Mouse (Mus musculus) retina, embryonic 14.5 days (tissue): ENCODE data around the gene Olfr1413.

Experiments
- DNase-seq: peaks from one replicate; pipeline ENCODE4 v3.0.0-alpha.2; 2015; ENCODE audit warnings: low spot score

Olfr1413 gene

DNA sequence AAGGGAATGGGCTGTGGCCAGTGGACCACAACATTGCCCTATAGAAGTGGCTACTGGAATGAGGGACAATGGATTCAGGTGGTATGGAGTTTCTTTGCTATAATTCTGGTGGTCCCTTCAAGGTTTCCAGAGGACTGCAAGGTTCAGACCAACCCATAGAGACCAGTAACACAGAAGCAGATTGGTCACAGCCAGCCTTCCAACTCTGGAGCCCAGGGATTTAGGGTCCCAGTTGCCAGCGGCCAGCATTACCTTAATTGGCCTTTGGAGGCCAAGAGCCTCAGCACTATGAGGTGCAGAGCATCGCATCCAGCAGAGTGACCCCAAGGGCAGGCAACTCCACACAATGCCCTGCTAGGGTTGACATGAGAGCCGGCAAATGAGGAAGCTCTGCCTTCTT is at the start of gene Olfr1413:
TSS of gene Olfr1413 (plus strand) at position 301 of the 400 bp plus-strand sequence.
- DNase-seq = no peak

DNA sequence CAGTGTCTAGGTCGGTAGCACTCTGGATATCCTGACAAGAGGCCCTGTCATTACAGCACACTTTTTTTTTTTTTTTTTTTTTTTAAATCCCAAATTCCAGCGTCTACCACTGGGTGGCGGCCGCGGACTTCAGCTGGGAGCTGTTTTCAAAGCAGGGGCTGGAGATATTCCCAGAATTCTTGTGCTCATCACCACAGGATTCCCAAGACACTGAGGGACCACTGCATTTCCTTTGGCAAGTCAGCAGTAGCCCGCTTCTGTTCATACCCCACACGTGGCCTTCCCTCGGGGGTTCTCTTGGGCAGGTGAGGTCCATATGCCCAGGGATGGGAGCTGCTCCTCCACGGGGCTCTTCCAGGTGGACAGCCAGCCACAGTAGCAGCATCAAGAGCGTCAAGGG is 49.7 kb upstream of the Olfr1413 start:
- peak; percentile 75 for DNase-seq

DNA sequence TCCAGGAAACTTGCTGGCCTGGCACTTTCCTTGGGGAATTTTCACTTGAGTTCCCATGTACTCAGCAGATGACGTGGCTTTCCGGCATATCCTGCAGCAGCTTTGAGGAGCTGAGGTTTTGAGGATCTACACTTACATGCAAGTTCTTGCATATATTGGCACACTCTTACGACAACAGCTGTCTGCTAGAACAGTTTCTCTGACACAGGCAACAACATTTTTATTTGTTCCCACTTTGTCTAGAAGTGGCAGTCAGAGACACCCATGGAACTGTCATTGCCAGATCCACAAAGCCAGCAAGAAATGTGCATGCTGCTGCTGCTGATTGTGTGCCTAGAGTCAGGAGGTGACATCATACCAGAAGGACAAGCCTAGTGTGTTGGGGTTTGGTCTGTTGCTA is 47.4 kb upstream of the Olfr1413 start:
- DNase-seq = no peak

DNA sequence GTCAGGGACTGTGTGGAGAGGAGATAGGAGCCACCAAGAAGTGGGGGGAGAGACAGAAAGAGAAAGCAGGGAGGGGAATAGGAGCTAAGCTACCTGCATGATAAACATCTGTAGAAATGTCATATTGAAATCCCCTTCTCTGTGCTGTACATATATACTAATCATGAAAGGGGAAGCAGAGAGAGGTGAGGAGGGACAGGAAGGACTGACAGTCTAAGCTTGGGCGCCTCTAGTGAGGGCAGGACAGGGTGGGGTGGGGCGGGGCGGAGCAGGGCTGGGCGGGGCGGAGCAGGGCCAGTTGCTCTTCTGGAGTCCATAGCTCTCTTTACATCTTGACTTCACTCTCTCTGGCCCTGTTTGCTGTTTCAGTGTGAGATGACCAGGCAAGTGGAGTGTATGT is 34.1 kb upstream of the Olfr1413 start:
- DNase-seq = no peak

DNA sequence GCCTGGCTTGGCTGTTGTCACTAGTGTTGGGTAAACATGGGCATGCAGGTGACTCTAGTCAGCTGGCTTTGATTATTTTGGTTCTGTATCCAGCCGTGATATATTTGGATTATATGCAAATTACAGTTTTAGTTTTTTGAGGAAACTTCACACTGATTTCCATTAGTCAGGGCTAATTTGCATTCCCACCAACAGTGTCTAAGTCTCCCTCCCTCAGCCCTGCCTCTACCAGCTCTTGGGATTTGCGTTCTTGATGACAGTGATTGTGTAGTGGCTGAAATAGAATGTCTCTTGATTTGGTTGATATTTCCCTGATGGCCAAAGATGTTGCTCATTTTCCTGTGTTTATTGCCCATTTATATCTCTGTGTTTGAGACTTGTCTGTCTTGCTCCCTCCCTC is 32.1 kb upstream of the Olfr1413 start:
- no peak for DNase-seq

DNA sequence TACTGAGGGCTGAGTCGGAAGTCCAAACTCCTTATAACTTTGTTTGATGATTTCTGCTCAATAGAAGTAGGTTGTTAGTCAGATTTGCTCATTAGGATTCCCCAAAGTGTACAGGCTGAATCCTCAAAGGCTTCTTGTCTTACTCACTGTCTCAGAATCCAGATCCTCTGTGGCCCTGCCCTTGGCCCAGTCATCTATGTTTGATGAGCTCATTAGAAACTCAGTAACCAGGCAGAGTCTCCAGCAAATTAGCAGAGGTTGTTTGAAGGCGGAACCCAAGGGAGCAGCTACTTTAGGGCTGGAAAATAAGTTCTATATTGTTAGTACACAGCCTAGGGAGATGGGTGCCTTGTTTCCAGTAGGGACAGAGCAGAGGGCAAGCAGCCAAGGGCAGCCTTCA is 25.2 kb upstream of the Olfr1413 start:
- DNase-seq = no peak

DNA sequence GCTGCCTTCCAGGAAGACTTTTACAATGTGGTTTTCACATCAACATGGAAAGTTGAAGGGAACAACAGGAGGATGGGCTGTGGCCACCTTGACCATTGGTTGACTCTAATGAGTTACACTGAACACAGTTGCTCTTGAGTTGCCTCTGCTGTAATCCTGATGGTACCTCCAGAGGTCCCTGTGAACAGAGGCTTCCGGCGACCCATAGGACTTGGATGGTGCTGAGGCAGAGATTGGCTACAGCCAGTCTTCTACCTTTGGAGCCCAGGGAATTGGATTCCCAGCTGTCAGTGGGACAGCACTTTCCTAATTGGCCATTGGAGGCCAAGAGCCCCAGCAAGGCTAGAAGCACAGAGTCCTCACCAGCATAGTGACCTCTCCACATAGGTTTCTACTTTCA is 14.4 kb downstream of the Olfr1413 start, which contains the start of gene Olfr1412:
TSS of gene Olfr1412 (plus strand) at position 301 of the 400 bp plus-strand sequence.
- no peak for DNase-seq

DNA sequence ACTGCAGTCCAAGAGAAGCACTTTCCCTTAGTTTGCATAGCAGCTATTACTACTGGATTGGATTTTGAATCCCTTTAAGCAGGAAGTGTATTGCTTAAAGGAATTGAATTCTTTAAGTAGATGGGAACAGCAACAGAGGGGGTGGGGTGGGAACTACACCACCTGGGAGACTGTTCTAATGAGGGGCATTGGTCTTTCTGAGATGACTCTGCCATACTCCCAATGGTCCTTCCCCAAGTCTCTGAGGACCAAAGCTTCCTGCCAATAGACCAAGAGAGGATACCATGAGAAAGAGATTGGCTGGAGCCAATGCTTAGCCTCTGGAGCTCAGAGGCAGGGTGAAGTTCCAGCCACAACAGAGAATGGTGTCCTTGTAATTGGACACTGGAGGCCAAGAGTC is 23.0 kb downstream of the Olfr1413 start, which contains the start of gene Olfr1411:
TSS of gene Olfr1411 (plus strand) at position 301 of the 400 bp plus-strand sequence.
- no peak for DNase-seq

DNA sequence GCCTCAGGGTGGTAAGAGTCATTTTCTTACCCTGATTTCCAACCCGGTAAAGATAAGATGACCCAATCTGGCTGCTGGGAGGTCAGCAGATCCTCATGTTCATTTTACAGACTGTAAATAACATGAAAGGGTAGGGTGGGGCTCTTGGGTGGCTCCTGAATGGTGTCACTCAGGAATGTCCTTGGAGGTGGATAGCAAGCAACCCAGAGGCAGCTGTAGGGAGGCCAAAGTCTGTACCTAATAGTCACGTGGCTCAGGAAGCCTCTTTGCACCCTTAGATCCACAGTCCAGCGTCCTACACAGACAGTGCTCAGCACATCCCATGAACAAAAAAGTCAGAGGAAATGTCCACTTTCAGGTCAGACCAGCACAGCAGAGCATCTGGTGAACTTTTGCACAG is 24.9 kb downstream of the Olfr1413 start:
- no peak for DNase-seq

DNA sequence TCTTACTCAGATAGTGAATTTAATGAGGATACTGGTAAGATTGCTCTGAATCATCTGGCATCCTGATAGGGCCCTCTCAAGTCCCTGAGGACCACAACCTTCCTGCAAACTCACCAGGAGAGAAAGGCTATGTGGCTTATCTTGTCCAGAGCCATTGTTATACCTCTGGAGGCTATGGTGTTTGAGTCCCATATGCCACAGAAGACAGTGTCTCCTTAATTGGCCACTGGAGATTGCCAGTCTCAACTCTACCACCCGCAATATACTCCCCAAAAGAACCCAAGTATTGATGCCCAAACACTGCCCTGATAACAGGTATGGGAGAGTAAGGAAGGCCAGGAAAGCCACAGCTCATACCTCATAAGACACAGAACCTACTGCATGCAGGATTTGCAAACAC is 34.4 kb downstream of the Olfr1413 start, which contains the start of gene Olfr1410:
TSS of gene Olfr1410 (plus strand) at position 301 of the 400 bp plus-strand sequence.
- DNase-seq = no peak

DNA sequence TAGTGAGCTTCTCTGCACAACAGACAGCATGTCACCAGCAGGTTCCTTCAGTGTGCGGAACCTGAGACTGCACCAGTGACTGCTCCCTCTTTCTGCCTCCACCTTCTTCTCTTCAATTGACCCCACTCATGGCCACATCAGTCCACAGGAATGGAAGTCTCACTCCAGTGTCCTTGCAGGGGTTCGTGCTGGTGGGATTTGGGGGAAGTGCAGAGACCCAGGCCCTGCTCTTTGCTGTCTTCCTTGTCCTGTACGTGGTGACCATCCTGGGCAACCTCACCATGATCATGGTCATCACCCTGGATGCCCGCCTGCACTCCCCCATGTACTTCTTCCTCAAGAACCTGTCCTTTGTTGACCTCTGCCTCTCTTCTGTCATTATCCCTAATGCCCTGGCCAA is 36.6 kb downstream of the Olfr1413 start:
- DNase-seq = no peak

DNA sequence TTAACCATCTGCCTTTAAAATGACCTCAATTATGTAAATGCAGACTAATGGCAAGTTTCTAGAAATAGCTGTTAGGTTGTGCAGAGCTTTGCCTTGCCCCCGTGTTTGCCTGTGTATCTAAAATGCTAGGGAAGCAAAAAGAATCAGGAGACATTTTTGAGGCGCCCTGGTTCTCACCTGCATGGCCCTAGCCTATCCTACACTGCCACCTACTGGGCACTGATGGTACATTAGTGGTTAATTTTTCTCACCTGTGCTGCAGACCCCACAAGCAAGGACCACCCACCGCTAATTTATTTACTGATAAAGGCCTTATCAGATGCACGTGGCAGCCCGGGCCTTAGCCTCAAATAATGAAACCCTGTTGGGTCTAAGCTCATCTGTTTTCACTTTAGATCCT is 39.9 kb downstream of the Olfr1413 start:
- peak; percentile 78 for DNase-seq

DNA sequence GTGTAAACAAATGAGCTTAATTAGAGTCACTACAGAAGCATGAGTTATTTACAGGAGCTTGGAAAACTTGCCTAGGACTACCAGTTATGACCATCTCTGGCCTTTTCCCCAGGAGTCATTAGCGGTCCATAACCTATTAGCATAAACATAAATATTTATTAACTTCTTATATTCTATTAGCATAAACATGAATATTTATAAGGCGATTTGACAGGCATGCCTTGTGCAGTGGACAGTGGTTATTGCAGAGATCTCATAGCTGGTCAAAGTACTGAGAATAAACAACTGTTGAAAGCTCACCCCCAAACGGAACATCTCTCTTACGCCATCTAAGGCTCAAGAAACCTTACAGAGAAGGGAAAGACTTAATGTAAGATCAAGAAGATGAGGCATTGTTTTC is 42.1 kb downstream of the Olfr1413 start:
- no peak for DNase-seq

DNA sequence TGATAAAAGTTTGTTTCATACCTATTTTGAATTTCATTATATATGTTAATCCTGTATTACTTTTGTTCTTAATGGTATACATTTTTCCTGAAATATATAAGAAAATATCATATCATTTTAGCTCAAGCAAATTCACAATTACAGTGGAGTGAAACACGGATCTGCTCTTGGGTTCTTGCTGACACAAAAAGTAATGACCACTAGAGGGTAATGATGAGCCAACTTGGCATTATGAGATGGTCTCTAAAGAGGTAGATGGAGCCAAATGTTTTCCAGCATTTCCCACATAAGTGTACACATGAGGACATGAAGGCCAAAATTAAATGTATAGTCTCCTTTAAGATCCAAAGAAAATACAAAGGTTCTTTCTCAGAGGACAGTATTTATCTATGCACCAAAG is 43.4 kb downstream of the Olfr1413 start:
- peak; percentile 68 for DNase-seq

DNA sequence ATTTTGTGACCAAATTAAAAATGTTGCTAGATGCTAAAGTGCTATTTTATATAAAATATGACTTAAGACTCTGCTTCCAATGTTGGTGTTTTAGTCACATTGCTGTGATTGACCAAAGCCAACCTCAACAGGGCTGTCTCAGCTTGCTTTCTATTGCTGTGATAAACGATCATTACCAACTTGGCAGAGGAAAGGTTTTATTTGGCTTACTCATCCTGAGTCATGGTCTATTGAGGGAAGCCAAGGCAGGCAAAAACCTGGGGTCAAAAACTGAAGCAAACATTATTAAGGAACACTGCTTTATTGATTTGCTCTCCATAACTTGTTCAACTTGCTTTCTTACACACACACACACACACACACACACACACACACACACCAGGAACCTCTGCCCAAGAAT is 44.9 kb downstream of the Olfr1413 start:
- DNase-seq = no peak

DNA sequence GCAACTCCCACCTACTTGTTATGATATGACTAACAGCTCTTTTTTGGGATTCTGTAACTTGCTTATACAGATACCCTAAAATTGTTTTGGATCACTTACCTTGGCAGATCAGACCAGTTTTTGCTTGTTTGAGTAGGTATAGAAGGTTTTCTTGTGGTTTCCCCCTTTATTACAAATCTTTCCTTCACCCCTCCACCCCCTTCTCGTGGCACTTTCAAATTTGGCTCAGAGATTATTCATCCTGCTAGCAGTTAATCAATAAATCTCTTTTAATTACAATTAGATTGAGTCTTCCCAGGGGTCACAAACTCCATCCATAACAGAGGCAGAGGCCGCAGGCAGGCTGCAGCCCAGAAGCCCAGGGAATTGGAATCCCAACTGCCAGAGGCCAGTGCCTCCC is 46.4 kb downstream of the Olfr1413 start, which contains the start of gene Olfr12:
TSS of gene Olfr12 (plus strand) at position 301 of the 400 bp plus-strand sequence.
- DNase-seq = no peak

DNA sequence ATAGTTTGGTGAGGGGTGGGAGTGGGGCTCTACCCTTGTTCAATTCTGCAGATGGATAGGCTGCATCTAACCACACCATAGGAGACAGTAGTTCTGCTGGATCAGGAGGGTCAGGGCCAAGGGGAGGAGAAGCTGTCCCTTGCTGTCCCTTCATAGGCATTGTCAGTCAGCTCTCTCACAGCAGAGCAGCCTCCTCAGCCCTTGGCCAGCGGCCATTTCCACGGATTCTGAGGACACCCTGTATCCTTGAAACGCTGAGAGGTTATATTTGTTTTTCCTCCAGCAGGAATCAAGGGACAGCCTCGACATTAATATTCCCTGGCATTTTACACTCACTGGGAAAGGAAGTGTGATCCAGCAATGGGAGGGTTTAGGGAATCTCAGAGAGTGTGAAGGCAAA is 47.2 kb downstream of the Olfr1413 start:
- DNase-seq = no peak
